Mouse (Mus musculus) embryonic facial prominence, embryonic 12.5 days (tissue): ENCODE results near the gene Jmjd8. TPM values are rescaled to one million over a fixed set of nuclear protein-coding genes. Genes with fewer than 3 reads are reported as not detected.
A peak's percentile ranks its signal among the peaks of the same experiment; 100 is the strongest.

Source experiments
- ATAC-seq: fragments of 200-750 bp; cut with Nextera tagmentation; 2 replicates; pipeline ENCODE4 v1.8.0; 2017; ENCODE audit not compliant: insufficient number of reproducible peaks, insufficient read depth, low FRiP score, low TSS enrichment
- H3K27ac ChIP-seq: fragments of 300-500 bp; sonication (generic); 2 replicates; pipeline ENCODE4 v1.5.1; 2016; ENCODE audit warnings: mild to moderate bottlenecking
- H3K27me3 ChIP-seq: fragments of 300-500 bp; sonication (generic); 2 replicates; pipeline ENCODE4 v1.6.1; 2016; ENCODE audit warnings: mild to moderate bottlenecking, moderate library complexity
- H3K36me3 ChIP-seq: fragments of 300-500 bp; sonication (generic); 2 replicates; pipeline ENCODE4 v1.6.1; 2016; ENCODE audit warnings: mild to moderate bottlenecking
- H3K4me1 ChIP-seq: fragments of 300-500 bp; sonication (generic); 2 replicates; pipeline ENCODE4 v1.6.1; 2016
- H3K4me2 ChIP-seq: fragments of 300-500 bp; sonication (generic); replicated peaks from 2 replicates; pipeline ENCODE4 v1.6.1; 2016; ENCODE audit warnings: mild to moderate bottlenecking, moderate library complexity
- H3K4me3 ChIP-seq: fragments of 300-500 bp; sonication (generic); 2 replicates; pipeline ENCODE4 v1.5.1; 2016; ENCODE audit warnings: mild to moderate bottlenecking
- H3K9ac ChIP-seq: fragments of 300-500 bp; sonication (generic); 2 replicates; pipeline ENCODE4 v1.6.1; 2016; ENCODE audit warnings: mild to moderate bottlenecking, moderate library complexity
- H3K9me3 ChIP-seq: fragments of 300-500 bp; sonication (generic); 2 replicates; pipeline ENCODE4 v1.6.1; 2016; ENCODE audit warnings: mild to moderate bottlenecking, moderate library complexity
- WGBS: fragments of 180-500 bp; shearing (Covaris S2); methylation state at CpG from one replicate; pipeline ENCODE4 v1.1.7; 2016; 5-methylcytosine and 5-hydroxymethylcytosine counted together
- microRNA-seq: library from miRNA; unstranded; fragments of <30 nt; microRNA quantifications from one replicate; pipeline ENCODE4, GENCODE M21; 2017
- polyA plus RNA-seq: library from polyadenylated mRNA; unstranded; fragments of >200 nt; fragmentation: Nextera tagmentation; extraction: Ambion mirVana; gene quantifications from 2 replicates; pipeline ENCODE4 v1.2.1, GENCODE M21; 2016

Gene Jmjd8
- polyA plus RNA-seq, 1 experiment from 2014 or later: 57.0 TPM

DNA sequence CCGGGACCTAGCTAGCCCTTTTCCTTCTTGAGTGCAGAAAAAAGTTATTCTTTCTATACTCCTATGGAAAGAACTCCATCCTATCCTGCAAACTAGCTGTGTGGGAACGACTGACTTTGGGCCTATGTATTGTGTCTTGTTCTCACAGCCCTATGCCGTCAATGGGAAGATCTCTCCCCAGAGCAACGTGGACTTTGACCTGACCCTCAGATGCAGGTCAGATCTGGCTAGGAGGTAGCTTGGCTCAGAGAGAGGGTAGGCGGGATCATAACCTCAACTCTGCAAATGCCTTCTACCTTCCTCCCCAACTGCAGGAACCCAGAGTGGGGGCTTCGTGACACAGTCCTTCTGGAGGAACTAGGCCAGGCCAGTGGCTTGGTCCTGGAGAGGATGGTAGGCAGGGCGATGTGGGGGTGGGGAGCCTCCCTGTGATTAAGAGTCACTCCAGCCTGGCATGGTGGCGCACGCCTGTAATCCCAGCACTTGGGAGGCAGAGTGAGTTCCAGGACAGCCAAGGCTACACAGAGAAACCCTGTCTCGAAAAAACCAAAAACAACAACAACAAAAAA is 47.8 kb downstream of the Jmjd8 start:
- ATAC-seq: no peak
- Histone ChIP-seq H3K4me2 (peak overlapping the region; percentile 88), H3K27me3 (no peaks in the 10 kb centered on the region), H3K27ac (no peak overlapping the region; the same call in 1 of the 2 replicates), H3K4me3 (peak overlapping the region; percentile 77), H3K36me3 (peaks cover 17% of the 10 kb centered on the region), H3K4me1 (peaks cover 31% of the 10 kb centered on the region), H3K9ac (peak overlapping the region; percentile 71; the same call in 1 of the 2 replicates), H3K9me3 (no peaks in the 10 kb centered on the region)
- 53% methylated on average over 10 of the region's 10 CpGs for WGBS

- WGBS: 92% methylated on average over 3 of the region's 3 CpGs
- H3K4me1 ChIP-seq: peaks cover 36% of the 10 kb centered on the region
- no peak for ATAC-seq
- H3K4me3 ChIP-seq: no peak overlapping the region
- no peak overlapping the region for H3K9ac ChIP-seq
- H3K27me3 ChIP-seq: no peaks in the 10 kb centered on the region
- peaks cover 22% of the 10 kb centered on the region for H3K36me3 ChIP-seq
- H3K9me3 ChIP-seq: no peaks in the 10 kb centered on the region
- no peak overlapping the region for H3K4me2 ChIP-seq
- no peak overlapping the region for H3K27ac ChIP-seq
Observed at GRCm38 (mm10) chr17:25877025-25877424, 48.4 kb downstream of the Jmjd8 start.

GRCm38 (mm10) chr17:25877741-25878610 is 49.3 kb downstream of the Jmjd8 start:
- Histone ChIP-seq H3K27me3 (no peaks in the 10 kb centered on the region), H3K4me2 (no peak overlapping the region), H3K4me1 (peaks cover 40% of the 10 kb centered on the region), H3K9ac (no peak overlapping the region), H3K4me3 (no peak overlapping the region), H3K9me3 (no peaks in the 10 kb centered on the region), H3K36me3 (peaks cover 32% of the 10 kb centered on the region), H3K27ac (no peak overlapping the region)
- no peak for ATAC-seq
- 91% methylated on average over 32 of the region's 32 CpGs for WGBS

DNA sequence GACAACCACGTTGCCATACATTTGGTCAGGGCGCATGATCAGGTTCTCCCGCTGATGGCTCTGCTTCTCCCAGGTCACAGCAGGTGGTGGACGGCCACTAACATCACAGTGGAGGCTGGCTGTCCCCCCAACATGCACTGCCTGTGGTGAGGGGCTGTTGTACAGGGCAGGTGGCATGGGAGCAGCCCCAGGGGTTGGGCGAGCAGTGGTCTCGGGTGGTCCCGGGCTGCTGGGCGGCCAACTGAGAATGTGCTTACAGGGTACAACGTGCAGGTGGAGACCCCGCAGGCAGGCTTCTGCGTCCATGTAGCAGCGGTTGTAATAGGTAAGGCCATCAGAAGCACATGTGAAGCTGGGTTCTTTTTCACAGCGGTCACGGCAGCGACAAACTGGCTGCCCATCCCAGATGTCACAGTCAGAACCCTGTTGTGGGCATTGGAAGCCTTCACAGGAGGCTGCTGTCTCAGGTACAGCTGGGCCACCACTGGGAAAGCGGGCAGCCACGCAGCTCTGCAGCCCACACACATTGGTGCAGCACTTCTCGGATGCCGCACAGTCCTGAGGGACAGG is 50.0 kb downstream of the Jmjd8 start:
- H3K36me3 ChIP-seq: peaks cover 39% of the 10 kb centered on the region
- no peak overlapping the region for H3K27ac ChIP-seq

GRCm38 (mm10) chr17:25879261-25879660 is 50.6 kb downstream of the Jmjd8 start:
- Histone ChIP-seq H3K27me3 (no peaks in the 10 kb centered on the region), H3K4me1 (peaks cover 37% of the 10 kb centered on the region), H3K4me3 (no peak overlapping the region), H3K9me3 (no peaks in the 10 kb centered on the region), H3K36me3 (peaks cover 44% of the 10 kb centered on the region), H3K9ac (no peak overlapping the region), H3K4me2 (no peak overlapping the region), H3K27ac (no peak overlapping the region)
- 47% methylated on average over 4 of the region's 4 CpGs for WGBS
- no peak for ATAC-seq

More for the DNA sequence above, 50.0 kb downstream of the Jmjd8 start:
- H3K27me3 ChIP-seq: no peaks in the 10 kb centered on the region
- H3K9me3 ChIP-seq: no peaks in the 10 kb centered on the region
- no peak overlapping the region for H3K9ac ChIP-seq
- ATAC-seq: no peak
- H3K4me2 ChIP-seq: no peak overlapping the region
- H3K4me1 ChIP-seq: peaks cover 40% of the 10 kb centered on the region
- H3K4me3 ChIP-seq: no peak overlapping the region
- 84% methylated on average over 19 of the region's 19 CpGs for WGBS

DNA sequence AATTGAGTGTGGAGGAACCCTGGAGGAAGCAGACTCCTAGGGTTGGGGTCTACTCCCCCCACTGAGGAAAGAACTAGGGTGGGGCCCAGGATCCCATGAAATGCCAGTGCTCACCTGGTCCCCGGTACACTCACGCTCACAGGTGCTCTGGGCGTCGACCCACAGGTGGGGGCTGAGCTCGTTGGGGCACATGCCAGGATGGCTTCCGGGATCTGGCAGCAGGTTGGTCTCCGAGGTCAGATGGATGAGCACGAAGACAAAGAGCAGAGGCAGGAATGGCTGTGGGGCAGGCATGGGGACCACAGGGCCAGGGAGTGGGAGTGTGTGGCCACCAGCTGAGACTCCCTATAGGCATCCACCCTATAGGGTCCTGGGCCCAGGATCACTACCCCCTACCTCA is 51.1 kb downstream of the Jmjd8 start:
- no peak for ATAC-seq
- H3K36me3 ChIP-seq: peaks cover 49% of the 10 kb centered on the region
- 73% methylated on average over 8 of the region's 8 CpGs for WGBS

DNA sequence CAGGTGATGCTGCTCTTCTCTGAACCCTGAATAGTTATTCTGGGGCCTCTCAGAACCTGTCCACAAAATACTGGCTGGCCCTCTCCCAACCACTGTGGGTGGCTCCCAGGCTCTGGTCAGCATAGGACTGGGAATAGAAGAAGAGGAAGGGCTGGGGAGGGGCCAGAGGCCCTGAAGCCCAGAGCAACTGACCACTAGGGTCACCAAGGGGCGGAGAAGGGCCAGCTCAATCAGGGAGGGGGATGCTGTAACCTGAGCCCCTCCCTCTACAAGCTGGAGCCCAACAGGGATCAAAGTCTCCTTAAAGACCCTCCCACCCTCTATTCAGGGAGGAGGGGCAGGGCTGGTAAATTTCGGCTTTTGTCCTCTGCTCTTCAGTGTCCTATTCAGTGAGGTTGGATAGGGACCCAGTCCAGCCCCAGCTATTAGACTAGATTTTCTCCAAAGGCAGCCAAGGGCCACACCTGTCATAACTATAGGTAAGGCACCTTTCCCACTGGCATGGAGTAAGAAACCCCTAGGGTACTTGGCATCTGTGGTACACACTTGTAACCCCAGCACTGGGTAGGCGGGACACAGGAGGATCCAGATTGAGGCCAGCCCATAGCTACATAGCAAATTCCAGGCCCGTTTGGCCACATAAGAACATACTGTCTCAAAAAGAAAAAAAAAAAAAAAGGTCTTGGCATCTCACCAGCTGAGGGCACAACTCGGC is 51.7 kb downstream of the Jmjd8 start, which contains the start of gene Wfikkn1:
Wfikkn1 (minus strand) TSS at position 663 of the 715 bp plus-strand sequence.
- H3K36me3 ChIP-seq: peaks cover 55% of the 10 kb centered on the region
- H3K4me2 ChIP-seq: no peak within 1 kb of the TSS
- 22% methylated on average over 5 of the region's 5 CpGs for WGBS
- no peak within 1 kb of the TSS for H3K4me3 ChIP-seq
- no peaks in the 10 kb centered on the region for H3K9me3 ChIP-seq
- ATAC-seq: no peak
- peaks cover 37% of the 10 kb centered on the region for H3K4me1 ChIP-seq
- peak within 1 kb of the TSS; percentile 38; the same call in 1 of the 2 replicates for H3K27ac ChIP-seq
- 0 out of 2 replicates have a peak within 1 kb of the TSS, but pooled peaks have one; percentile 15 for H3K9ac ChIP-seq
- no peaks in the 10 kb centered on the region for H3K27me3 ChIP-seq

More for the DNA sequence above, 51.1 kb downstream of the Jmjd8 start:
- Histone ChIP-seq H3K4me1 (peaks cover 37% of the 10 kb centered on the region), H3K27me3 (no peaks in the 10 kb centered on the region), H3K9ac (no peak overlapping the region), H3K4me3 (no peak overlapping the region), H3K4me2 (no peak overlapping the region), H3K27ac (no peak overlapping the region), H3K9me3 (no peaks in the 10 kb centered on the region)

DNA sequence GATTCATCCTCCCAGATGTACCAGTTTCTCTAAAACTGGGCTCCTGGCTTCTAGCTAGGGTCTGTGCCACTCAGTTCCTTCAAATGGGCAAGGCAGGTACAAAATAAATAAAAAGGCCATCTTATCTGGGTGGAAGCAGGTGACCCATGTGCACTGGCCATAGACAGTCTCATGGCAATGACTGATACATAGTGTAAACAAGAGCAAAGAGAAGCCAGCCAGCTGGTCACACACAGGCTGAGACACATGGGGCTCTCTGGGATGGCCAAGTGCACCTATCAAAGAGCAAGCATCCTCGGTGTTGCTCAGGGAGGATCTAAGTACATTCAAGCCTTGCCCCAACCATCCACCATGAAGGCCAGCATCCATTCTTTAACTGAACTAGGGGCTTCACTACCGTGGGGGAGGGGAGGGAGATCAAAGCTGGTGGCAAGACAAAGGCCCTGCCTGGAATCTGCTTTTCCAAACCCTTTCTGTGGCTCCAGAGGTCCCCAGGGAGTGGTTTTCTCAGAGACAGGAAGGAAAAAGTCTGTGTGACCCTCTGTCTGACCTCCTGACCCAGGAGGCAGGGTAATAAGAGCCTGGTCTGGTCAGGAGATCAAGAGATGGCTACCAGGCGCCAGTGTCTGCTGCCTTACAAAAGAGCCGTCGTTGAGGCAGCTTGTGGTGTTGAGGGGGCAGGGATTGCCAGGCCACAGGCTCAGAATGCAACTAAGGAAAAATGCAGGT is 52.4 kb downstream of the Jmjd8 start:
- Histone ChIP-seq H3K9me3 (no peaks in the 10 kb centered on the region), H3K36me3 (peaks cover 55% of the 10 kb centered on the region), H3K4me1 (peaks cover 34% of the 10 kb centered on the region), H3K27me3 (no peaks in the 10 kb centered on the region), H3K27ac (peak overlapping the region; percentile 38; the same call in 1 of the 2 replicates), H3K4me2 (no peak overlapping the region), H3K4me3 (no peak overlapping the region), H3K9ac (no peak overlapping the region)
- 9% methylated on average over 5 of the region's 5 CpGs for WGBS
- ATAC-seq: no peak

Small RNA genes lying within 50 kb of the gene (microRNA-seq; reads per million reads assigned to microRNA genes)
- gene Mir3082 (0.54 reads per million), gene Mir6966 (not detected)

Other genes starting within 250 kb of the Jmjd8 start
- 29.4 and 31.4 TPM in 2 replicates for gene Lmf1, start 249.8 kb upstream of the Jmjd8 start, polyA plus RNA-seq
- gene Gng13, start 111.7 kb upstream of the Jmjd8 start, polyA plus RNA-seq: 2.6 and 5.6 TPM in 2 replicates
- gene Chtf18, start 101.4 kb upstream of the Jmjd8 start, polyA plus RNA-seq: 43.5 and 45.9 TPM in 2 replicates
- 27.0 and 29.1 TPM in 2 replicates for gene Rpusd1, start 101.2 kb upstream of the Jmjd8 start, polyA plus RNA-seq
- 0.35 and 0.41 TPM in 2 replicates for gene Mslnl, start 92.8 kb upstream of the Jmjd8 start, polyA plus RNA-seq
- gene Msln, start 74.5 kb upstream of the Jmjd8 start, polyA plus RNA-seq: 0.37 and 0.38 TPM in 2 replicates
- 23.9 and 25.6 TPM in 2 replicates for gene Narfl, start 55.1 kb upstream of the Jmjd8 start, polyA plus RNA-seq
- 93.0 and 95.4 TPM in 2 replicates for gene Haghl, start 43.2 kb upstream of the Jmjd8 start, polyA plus RNA-seq
- 0.18 and 0.29 TPM in 2 replicates for gene Ccdc78, start 42.3 kb upstream of the Jmjd8 start, polyA plus RNA-seq
- 72.0 and 77.0 TPM in 2 replicates for gene Fam173a, start 36.0 kb upstream of the Jmjd8 start, polyA plus RNA-seq
- gene AC134908.4, start 33.2 kb upstream of the Jmjd8 start, polyA plus RNA-seq: not detected in 2 replicates
- 58.7 and 65.9 TPM in 2 replicates for gene Metrn, start 31.7 kb upstream of the Jmjd8 start, polyA plus RNA-seq
- gene Fbxl16, start 19.8 kb upstream of the Jmjd8 start, polyA plus RNA-seq: 5.9 and 6.7 TPM in 2 replicates
- 26.0 and 29.6 TPM in 2 replicates for gene Wdr24, start 5.2 kb upstream of the Jmjd8 start, polyA plus RNA-seq
- gene Stub1, start 4.5 kb downstream of the Jmjd8 start, polyA plus RNA-seq: 334 and 338 TPM in 2 replicates
- gene Rhbdl1, start 8.4 kb downstream of the Jmjd8 start, polyA plus RNA-seq: 1.2 and 1.6 TPM in 2 replicates
- 1.5 and 2.4 TPM in 2 replicates for gene Gm20683, start 12.9 kb downstream of the Jmjd8 start, polyA plus RNA-seq
- 23.0 and 26.9 TPM in 2 replicates for gene Rhot2, start 16.0 kb downstream of the Jmjd8 start, polyA plus RNA-seq
- 36.3 and 42.0 TPM in 2 replicates for gene Wdr90, start 32.6 kb downstream of the Jmjd8 start, polyA plus RNA-seq
- 9.0 and 10.1 TPM in 2 replicates for gene Mcrip2, start 39.9 kb downstream of the Jmjd8 start, polyA plus RNA-seq
- 56.8 and 57.0 TPM in 2 replicates for gene Mettl26, start 46.2 kb downstream of the Jmjd8 start, polyA plus RNA-seq
- 0.45 and 0.62 TPM in 2 replicates for gene Wfikkn1, start 52.0 kb downstream of the Jmjd8 start, polyA plus RNA-seq
- 37.4 and 40.9 TPM in 2 replicates for gene Rab40c, start 90.9 kb downstream of the Jmjd8 start, polyA plus RNA-seq
- 49.9 and 51.7 TPM in 2 replicates for gene Pigq, start 116.1 kb downstream of the Jmjd8 start, polyA plus RNA-seq
- 0.14 and 0.69 TPM in 2 replicates for gene Nhlrc4, start 116.1 kb downstream of the Jmjd8 start, polyA plus RNA-seq
- gene A930017K11Rik, start 123.7 kb downstream of the Jmjd8 start, polyA plus RNA-seq: 0.14 and 0.20 TPM in 2 replicates
- 33.1 and 34.6 TPM in 2 replicates for gene Capn15, start 156.9 kb downstream of the Jmjd8 start, polyA plus RNA-seq
- 30.4 and 33.1 TPM in 2 replicates for gene Rab11fip3, start 240.7 kb downstream of the Jmjd8 start, polyA plus RNA-seq